Mouse (Mus musculus) heart, postnatal 0 days (tissue): ENCODE data around the gene Wfdc6a. TPM values are rescaled to one million over a fixed set of nuclear protein-coding genes. Genes with fewer than 3 reads are reported as not detected.

Source experiments
- ATAC-seq: fragments of 200-750 bp; cut with Nextera tagmentation; 2 replicates; pipeline ENCODE4 v1.8.0; 2017; ENCODE audit warnings: low read depth, moderate number of reproducible peaks, moderate library complexity; ENCODE audit not compliant: insufficient read depth
- DNase-seq: peaks from one replicate; pipeline ENCODE4 v3.0.0-alpha.2; 2016; ENCODE audit warnings: low spot score
- H3K27ac ChIP-seq: fragments of 300-500 bp; sonication (generic); 2 replicates; pipeline ENCODE4 v1.5.1; 2014; ENCODE audit warnings: low read depth, mild to moderate bottlenecking
- H3K27me3 ChIP-seq: fragments of 300-500 bp; sonication (generic); 2 replicates; pipeline ENCODE4 v1.6.1; 2014; ENCODE audit warnings: low read length, mixed read lengths; ENCODE audit not compliant: control insufficient read depth, insufficient read depth
- H3K36me3 ChIP-seq: fragments of 300-500 bp; sonication (generic); replicated peaks from 2 replicates; pipeline ENCODE4 v1.6.1; 2014; ENCODE audit warnings: low read length, mixed read lengths; ENCODE audit not compliant: control insufficient read depth, insufficient read depth
- H3K4me1 ChIP-seq: fragments of 300-500 bp; sonication (generic); 2 replicates; pipeline ENCODE4 v1.6.1; 2014; ENCODE audit warnings: antibody characterized with exemption; ENCODE audit not compliant: control insufficient read depth, insufficient read depth
- H3K4me2 ChIP-seq: fragments of 300-500 bp; sonication (generic); 2 replicates; pipeline ENCODE4 v1.6.1; 2014; ENCODE audit warnings: low read depth, mild to moderate bottlenecking, low read length, moderate library complexity
- H3K4me3 ChIP-seq: fragments of 300-500 bp; sonication (generic); 2 replicates; pipeline ENCODE4 v1.5.1; 2014; ENCODE audit warnings: low read depth, low read length
- H3K9ac ChIP-seq: fragments of 300-500 bp; sonication (generic); replicated peaks from 2 replicates; pipeline ENCODE4 v1.6.1; 2014; ENCODE audit warnings: low read depth, low read length, mixed read lengths
- H3K9me3 ChIP-seq: fragments of 300-500 bp; sonication (generic); replicated peaks from 2 replicates; pipeline ENCODE4 v1.6.1; 2016; ENCODE audit warnings: low read length; ENCODE audit not compliant: control insufficient read depth
- CTCF ChIP-seq: IDR thresholded peaks from 2 replicates; pipeline ENCODE4 v1.5.1; 2016; ENCODE audit warnings: antibody characterized with exemption, control low read depth, low read depth
- EP300 ChIP-seq: IDR thresholded peaks from 2 replicates; pipeline ENCODE4 v1.6.1; 2016; ENCODE audit warnings: antibody characterized with exemption, low read depth
- WGBS: fragments of 180-500 bp; shearing (Covaris S2); extraction: QIAGEN DNeasy Blood & Tissue Kit; methylation state at CpG from one replicate; pipeline ENCODE4 v1.1.7; 2014; 5-methylcytosine and 5-hydroxymethylcytosine counted together
- polyA plus RNA-seq: library from polyadenylated mRNA; unstranded; fragments of >200 nt; fragmentation: Nextera tagmentation; extraction: Ambion mirVana; gene quantifications from 2 replicates; pipeline ENCODE4 v1.2.1, GENCODE M21; 2015
- total RNA-seq: library from RNA; depleted of rRNA; stranded (reverse); fragments of >200 nt; gene quantifications from 2 replicates; pipeline ENCODE4 v1.2.3, GENCODE M21; 2014; ENCODE audit warnings: low replicate concordance; rRNA removed

The Wfdc6a gene
- total and polyA plus RNA-seq, 2 experiments from 2014 or later, result 0.25 TPM; not detected in 1

DNA sequence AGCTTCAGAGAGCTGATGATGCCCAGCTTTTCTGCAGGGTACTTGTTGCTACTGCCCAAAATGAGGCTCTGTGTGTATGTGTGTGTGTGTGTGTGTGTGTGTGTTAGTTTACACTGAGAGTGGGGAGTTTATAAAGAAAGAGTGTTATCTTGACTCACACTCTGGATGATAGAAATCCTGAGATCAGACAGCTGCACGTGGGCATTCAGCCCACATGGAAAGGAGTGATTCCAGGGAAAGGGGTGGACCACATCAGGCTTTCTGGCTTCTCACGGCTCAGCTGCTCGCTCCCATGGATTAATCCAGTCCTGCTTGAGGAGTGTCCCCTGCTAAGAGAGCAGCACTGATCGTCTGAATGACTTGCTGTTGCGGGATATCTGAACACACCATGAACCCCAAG, 43.1 kb downstream of the Wfdc6a start:
- Histone ChIP-seq H3K36me3 (no peaks in the 10 kb centered on the region), H3K9ac (no peak overlapping the region), H3K4me3 (no peak overlapping the region), H3K27me3 (0 out of 2 replicates have a peak, but pooled peaks cover 13% of the 10 kb centered on the region), H3K4me2 (no peak overlapping the region), H3K27ac (no peak overlapping the region), H3K9me3 (no peaks in the 10 kb centered on the region), H3K4me1 (no peaks in the 10 kb centered on the region)
- no peak for ATAC-seq
- 61% methylated on average over 5 of the region's 5 CpGs for WGBS
- no peak for TF ChIP-seq CTCF
- no peak for TF ChIP-seq EP300
- DNase-seq, result no peak

DNA sequence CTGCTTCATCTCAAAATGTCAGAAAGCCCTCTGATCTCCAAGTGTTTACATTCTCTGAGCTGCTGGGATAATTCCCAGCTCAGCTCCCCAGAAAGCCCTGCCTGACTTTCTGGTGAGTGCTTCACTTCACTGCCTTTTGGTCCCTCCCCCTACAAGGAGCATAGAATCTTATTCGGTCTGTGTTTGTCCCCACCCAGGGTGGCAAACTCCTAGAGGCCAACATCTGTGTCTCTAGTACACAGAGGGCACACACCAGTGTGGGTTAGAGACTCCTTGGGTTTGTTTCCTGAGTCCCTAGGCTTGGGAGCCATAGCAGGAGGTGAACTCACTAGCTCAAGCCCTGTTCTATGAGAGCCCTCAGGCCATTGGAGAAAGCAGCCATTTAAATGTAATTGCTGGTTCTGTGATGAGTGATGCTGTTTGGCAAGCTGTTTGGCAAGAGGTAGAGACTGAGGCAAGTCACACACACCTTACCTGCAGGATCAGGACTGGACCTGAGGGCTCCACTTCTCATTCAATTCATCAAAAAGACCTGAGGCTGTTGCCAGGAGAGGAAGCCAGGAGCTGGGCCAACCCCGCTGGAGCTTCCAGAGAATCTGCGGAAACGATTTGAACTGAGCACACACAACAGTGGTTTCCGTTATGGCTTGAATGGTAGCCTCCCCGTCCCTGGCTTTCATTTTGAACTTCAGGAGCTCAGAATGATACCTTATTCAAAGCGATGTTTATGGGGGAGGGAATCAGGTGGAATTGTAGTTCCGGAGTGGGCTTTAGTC, 44.4 kb downstream of the Wfdc6a start:
- Histone ChIP-seq H3K27ac (no peak overlapping the region), H3K4me1 (no peaks in the 10 kb centered on the region), H3K36me3 (no peaks in the 10 kb centered on the region), H3K9ac (no peak overlapping the region), H3K27me3 (peaks cover 13% of the 10 kb centered on the region; the same call in 1 of the 2 replicates), H3K9me3 (no peaks in the 10 kb centered on the region), H3K4me2 (no peak overlapping the region), H3K4me3 (no peak overlapping the region)
- DNase-seq (no peak), ATAC-seq (no peak)
- WGBS, result 31% methylated on average over 8 of the region's 8 CpGs
- no peak for TF ChIP-seq EP300
- TF ChIP-seq CTCF, result no peak

DNA sequence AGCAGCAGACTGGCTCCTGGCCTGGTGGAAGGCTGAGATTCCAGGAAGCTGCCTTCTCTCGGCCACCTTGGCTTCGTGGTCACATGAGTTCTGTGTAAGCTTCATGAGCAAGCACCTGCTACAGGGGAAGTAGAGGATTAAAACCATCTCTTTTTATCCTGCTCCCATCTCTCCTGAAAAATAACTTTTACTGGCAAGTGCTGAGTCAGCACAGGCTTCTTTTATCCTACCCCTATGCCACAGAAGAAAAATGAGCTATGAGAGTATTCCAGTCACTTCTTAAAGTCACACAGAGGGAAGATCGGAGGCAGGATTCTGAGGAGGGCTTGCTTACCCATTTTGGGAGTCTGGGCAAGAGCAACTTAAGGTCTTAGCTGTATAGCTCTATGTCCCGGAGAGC, 48.2 kb downstream of the Wfdc6a start:
- Histone ChIP-seq H3K27ac (no peak overlapping the region), H3K4me2 (no peak overlapping the region), H3K4me1 (no peaks in the 10 kb centered on the region), H3K9me3 (no peaks in the 10 kb centered on the region), H3K9ac (no peak overlapping the region), H3K36me3 (no peaks in the 10 kb centered on the region), H3K4me3 (no peak overlapping the region), H3K27me3 (peaks cover 7% of the 10 kb centered on the region; the same call in 1 of the 2 replicates)
- TF ChIP-seq CTCF, result no peak
- TF ChIP-seq EP300, result no peak
- DNase-seq (no peak), ATAC-seq (no peak)
- 72% methylated on average over 4 of the region's 4 CpGs for WGBS

DNA sequence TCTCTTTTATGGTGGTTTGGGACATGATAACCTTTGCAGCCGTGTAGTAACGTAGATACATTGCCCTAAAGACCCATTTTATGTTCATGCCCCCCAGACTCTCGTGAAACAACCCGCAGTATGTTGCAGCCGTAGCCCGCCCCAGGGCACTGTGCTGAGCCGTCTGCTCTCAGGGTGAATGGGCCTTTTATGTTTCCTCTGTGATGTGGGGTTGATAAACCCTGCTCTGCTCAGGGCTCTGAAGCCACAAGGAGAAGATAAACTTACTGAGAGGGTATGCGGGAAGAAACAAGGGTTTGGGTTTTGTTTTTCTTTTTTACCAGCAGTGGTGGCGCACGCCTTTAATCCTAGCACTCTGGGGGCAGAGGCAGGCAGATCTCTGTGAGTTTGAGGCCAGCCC, 50.9 kb downstream of the Wfdc6a start:
- DNase-seq, result no peak
- TF ChIP-seq CTCF (no peak), EP300 (no peak)
- WGBS, result 71% methylated on average over 10 of the region's 10 CpGs

DNA sequence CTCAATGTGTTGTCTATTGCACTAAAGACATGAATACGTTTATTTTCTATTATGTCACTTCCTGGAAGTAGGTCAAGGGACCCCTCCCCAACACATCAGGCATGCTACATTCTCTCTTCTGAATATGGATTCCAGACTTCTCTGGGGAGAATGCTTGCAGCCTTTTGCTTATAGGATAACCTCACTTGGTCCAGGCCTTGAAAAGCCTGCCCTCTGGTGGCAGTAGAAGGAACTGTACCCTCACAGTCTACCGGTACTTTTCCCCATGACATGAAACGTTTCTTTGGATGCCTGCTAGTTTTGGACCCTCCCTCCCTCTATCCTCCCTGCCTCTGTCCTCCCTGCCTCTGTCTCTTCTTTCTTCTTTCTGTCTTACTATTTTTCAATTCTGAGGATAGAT, 54.1 kb downstream of the Wfdc6a start:
- no peak overlapping the region for H3K4me2 ChIP-seq
- no peak overlapping the region for H3K27ac ChIP-seq
- peak; percentile 70 for DNase-seq
- H3K9me3 ChIP-seq, result peaks cover 5% of the 10 kb centered on the region; the same call in 1 of the 2 replicates
- no peaks in the 10 kb centered on the region for H3K36me3 ChIP-seq
- no peak for ATAC-seq
- WGBS, result 5% methylated on average over 3 of the region's 3 CpGs
- no peak overlapping the region for H3K9ac ChIP-seq
- H3K27me3 ChIP-seq, result no peaks in the 10 kb centered on the region
- no peak overlapping the region for H3K4me3 ChIP-seq
- no peaks in the 10 kb centered on the region for H3K4me1 ChIP-seq
- TF ChIP-seq EP300 (no peak), CTCF (peak; percentile 93)

More for the DNA sequence above, 50.9 kb downstream of the Wfdc6a start:
- H3K27me3 ChIP-seq, result no peaks in the 10 kb centered on the region; the same call in 1 of the 2 replicates
- H3K36me3 ChIP-seq, result no peaks in the 10 kb centered on the region
- no peaks in the 10 kb centered on the region for H3K9me3 ChIP-seq
- H3K27ac ChIP-seq, result no peak overlapping the region
- no peak overlapping the region for H3K4me2 ChIP-seq
- ATAC-seq, result no peak
- H3K9ac ChIP-seq, result no peak overlapping the region
- no peaks in the 10 kb centered on the region for H3K4me1 ChIP-seq
- H3K4me3 ChIP-seq, result no peak overlapping the region

Other genes starting within 250 kb of the Wfdc6a start
Only the 30 nearest of the 32 such genes appear.
- not detected in 2 replicates for gene Slpi, start 196.4 kb downstream of the Wfdc6a start, total RNA-seq
- 2.0 and 3.7 TPM in 2 replicates for gene Slpi, start 196.4 kb downstream of the Wfdc6a start, polyA plus RNA-seq
- gene Rbpjl, start 182.3 kb downstream of the Wfdc6a start, total RNA-seq, result not detected in 2 replicates
- 0.04 and 0.05 TPM in 2 replicates for gene Rbpjl, start 182.3 kb downstream of the Wfdc6a start, polyA plus RNA-seq
- gene Matn4, start 180.3 kb downstream of the Wfdc6a start, total RNA-seq, result 1.7 and 3.3 TPM in 2 replicates
- 1.1 and 1.5 TPM in 2 replicates for gene Matn4, start 180.3 kb downstream of the Wfdc6a start, polyA plus RNA-seq
- 42.2 and 46.5 TPM in 2 replicates for gene Sdc4, start 141.6 kb downstream of the Wfdc6a start, total RNA-seq
- 30.4 and 30.7 TPM in 2 replicates for gene Sdc4, start 141.6 kb downstream of the Wfdc6a start, polyA plus RNA-seq
- 71.8 and 87.9 TPM in 2 replicates for gene Sys1, start 128.5 kb downstream of the Wfdc6a start, total RNA-seq
- gene Sys1, start 128.5 kb downstream of the Wfdc6a start, polyA plus RNA-seq, result 37.6 and 39.1 TPM in 2 replicates
- 6.7 and 34.3 TPM in 2 replicates for gene Gm20458, start 124.5 kb downstream of the Wfdc6a start, total RNA-seq
- 15.4 and 15.5 TPM in 2 replicates for gene Gm20458, start 124.5 kb downstream of the Wfdc6a start, polyA plus RNA-seq
- not detected in 2 replicates for gene Trp53tg5, start 111.7 kb downstream of the Wfdc6a start, total RNA-seq
- gene Trp53tg5, start 111.7 kb downstream of the Wfdc6a start, polyA plus RNA-seq, result not detected in 2 replicates
- gene Dbndd2, start 99.3 kb downstream of the Wfdc6a start, total RNA-seq, result 22.3 and 26.6 TPM in 2 replicates
- gene Dbndd2, start 99.3 kb downstream of the Wfdc6a start, polyA plus RNA-seq, result 16.8 and 16.9 TPM in 2 replicates
- 45.0 and 51.0 TPM in 2 replicates for gene Pigt, start 87.9 kb downstream of the Wfdc6a start, total RNA-seq
- 30.9 and 32.0 TPM in 2 replicates for gene Pigt, start 87.9 kb downstream of the Wfdc6a start, polyA plus RNA-seq
- gene Wfdc2, start 23.0 kb downstream of the Wfdc6a start, total RNA-seq, result 2.9 and 8.5 TPM in 2 replicates
- gene Wfdc2, start 23.0 kb downstream of the Wfdc6a start, polyA plus RNA-seq, result 0.74 and 23.0 TPM in 2 replicates
- gene Spint3, start 12.0 kb downstream of the Wfdc6a start, total RNA-seq, result not detected in 2 replicates
- not detected in 2 replicates for gene Spint3, start 12.0 kb downstream of the Wfdc6a start, polyA plus RNA-seq
- gene Eppin, start 8.1 kb upstream of the Wfdc6a start, total RNA-seq, result not detected in 2 replicates
- not detected in 2 replicates for gene Eppin, start 8.1 kb upstream of the Wfdc6a start, polyA plus RNA-seq
- gene Wfdc6b, start 28.1 kb upstream of the Wfdc6a start, total RNA-seq, result not detected in 2 replicates
- gene Wfdc6b, start 28.1 kb upstream of the Wfdc6a start, polyA plus RNA-seq, result not detected in 2 replicates
- gene Wfdc8, start 28.2 kb upstream of the Wfdc6a start, total RNA-seq, result not detected in 2 replicates
- gene Wfdc8, start 28.2 kb upstream of the Wfdc6a start, polyA plus RNA-seq, result not detected in 2 replicates
- not detected in 2 replicates for gene Wfdc16, start 53.3 kb upstream of the Wfdc6a start, total RNA-seq
- not detected in 2 replicates for gene Wfdc16, start 53.3 kb upstream of the Wfdc6a start, polyA plus RNA-seq
- not detected in 2 replicates for gene Wfdc10, start 70.6 kb upstream of the Wfdc6a start, total RNA-seq
- not detected in 2 replicates for gene Wfdc10, start 70.6 kb upstream of the Wfdc6a start, polyA plus RNA-seq
- not detected in 2 replicates for gene Wfdc9, start 71.1 kb upstream of the Wfdc6a start, total RNA-seq
- gene Wfdc9, start 71.1 kb upstream of the Wfdc6a start, polyA plus RNA-seq, result not detected in 2 replicates
- not detected in 2 replicates for gene Wfdc11, start 88.6 kb upstream of the Wfdc6a start, total RNA-seq
- not detected in 2 replicates for gene Wfdc11, start 88.6 kb upstream of the Wfdc6a start, polyA plus RNA-seq
- gene Wfdc13, start 99.7 kb upstream of the Wfdc6a start, total RNA-seq, result not detected in 2 replicates
- not detected in 2 replicates for gene Wfdc13, start 99.7 kb upstream of the Wfdc6a start, polyA plus RNA-seq
- not detected in 2 replicates for gene Spint4, start 113.1 kb upstream of the Wfdc6a start, total RNA-seq
- gene Spint4, start 113.1 kb upstream of the Wfdc6a start, polyA plus RNA-seq, result not detected in 2 replicates
- not detected in 2 replicates for gene Spint5, start 129.9 kb upstream of the Wfdc6a start, total RNA-seq
- not detected in 2 replicates for gene Spint5, start 129.9 kb upstream of the Wfdc6a start, polyA plus RNA-seq
- not detected in 2 replicates for gene Wfdc3, start 160.5 kb upstream of the Wfdc6a start, total RNA-seq
- gene Wfdc3, start 160.5 kb upstream of the Wfdc6a start, polyA plus RNA-seq, result 0.46 and 0.51 TPM in 2 replicates
- 8.9 and 19.1 TPM in 2 replicates for gene Dnttip1, start 160.5 kb upstream of the Wfdc6a start, total RNA-seq
- 42.8 and 43.3 TPM in 2 replicates for gene Dnttip1, start 160.5 kb upstream of the Wfdc6a start, polyA plus RNA-seq
- 175 and 320 TPM in 2 replicates for gene Ube2c, start 184.5 kb upstream of the Wfdc6a start, total RNA-seq
- gene Ube2c, start 184.5 kb upstream of the Wfdc6a start, polyA plus RNA-seq, result 116 and 117 TPM in 2 replicates
- 4.9 and 5.0 TPM in 2 replicates for gene Tnnc2, start 194.5 kb upstream of the Wfdc6a start, total RNA-seq
- 0.18 and 0.25 TPM in 2 replicates for gene Tnnc2, start 194.5 kb upstream of the Wfdc6a start, polyA plus RNA-seq
- 46.4 and 98.1 TPM in 2 replicates for gene Snx21, start 200.4 kb upstream of the Wfdc6a start, total RNA-seq
- 29.8 and 30.8 TPM in 2 replicates for gene Snx21, start 200.4 kb upstream of the Wfdc6a start, polyA plus RNA-seq
- 10.6 and 28.9 TPM in 2 replicates for gene Acot8, start 219.4 kb upstream of the Wfdc6a start, total RNA-seq
- gene Acot8, start 219.4 kb upstream of the Wfdc6a start, polyA plus RNA-seq, result 11.4 and 14.1 TPM in 2 replicates
- 0.93 and 2.8 TPM in 2 replicates for gene Zswim3, start 219.7 kb upstream of the Wfdc6a start, total RNA-seq
- 3.3 and 3.4 TPM in 2 replicates for gene Zswim3, start 219.7 kb upstream of the Wfdc6a start, polyA plus RNA-seq
- 5.4 TPM in 2 replicates for gene Zswim1, start 237.2 kb upstream of the Wfdc6a start, total RNA-seq
- 7.0 and 7.4 TPM in 2 replicates for gene Zswim1, start 237.2 kb upstream of the Wfdc6a start, polyA plus RNA-seq
- gene Spata25, start 243.1 kb upstream of the Wfdc6a start, total RNA-seq, result not detected in 2 replicates
- gene Spata25, start 243.1 kb upstream of the Wfdc6a start, polyA plus RNA-seq, result not detected in 2 replicates